Mouse (Mus musculus) spleen, adult 12 weeks (tissue): ENCODE measurements around the gene Espn.

Experiments
- DNase-seq: peaks from one replicate; pipeline ENCODE4 v3.0.0; 2022; ENCODE audit warnings: low spot score

The Espn gene

GRCm38 (mm10) chr4:152097911-152098799 is 54.0 kb downstream of the Espn start:
- no peak for DNase-seq

DNA sequence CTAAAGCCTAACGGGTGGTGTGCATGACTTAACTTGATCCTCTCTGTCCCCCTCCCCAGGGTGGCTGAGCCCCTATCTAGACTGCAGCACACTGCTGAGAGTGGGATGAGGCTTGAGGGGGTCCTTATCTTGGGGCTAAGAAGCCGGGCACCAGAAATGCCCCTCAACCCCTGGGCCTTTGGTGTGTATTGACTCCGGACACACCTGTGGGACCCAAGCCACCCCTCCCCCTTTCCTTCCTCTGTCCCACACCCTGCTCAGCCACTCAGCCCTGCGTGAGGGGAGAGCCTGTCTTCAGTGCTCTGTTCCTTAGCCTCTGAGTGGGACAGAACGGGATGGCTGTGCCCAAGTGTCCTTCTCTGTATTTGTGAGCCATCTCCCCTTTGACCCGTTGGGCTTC is 55.2 kb downstream of the Espn start:
- no peak for DNase-seq

- peak; percentile 75 for DNase-seq
Observed at GRCm38 (mm10) chr4:152095937-152096910, 55.9 kb downstream of the Espn start.

GRCm38 (mm10) chr4:152094233-152094632 is 57.9 kb downstream of the Espn start:
- DNase-seq: no peak

- DNase-seq: peak; percentile 55
Observed at GRCm38 (mm10) chr4:152092751-152093293, 59.3 kb downstream of the Espn start.

GRCm38 (mm10) chr4:152090191-152090590 is 62.0 kb downstream of the Espn start:
- DNase-seq: no peak

DNA sequence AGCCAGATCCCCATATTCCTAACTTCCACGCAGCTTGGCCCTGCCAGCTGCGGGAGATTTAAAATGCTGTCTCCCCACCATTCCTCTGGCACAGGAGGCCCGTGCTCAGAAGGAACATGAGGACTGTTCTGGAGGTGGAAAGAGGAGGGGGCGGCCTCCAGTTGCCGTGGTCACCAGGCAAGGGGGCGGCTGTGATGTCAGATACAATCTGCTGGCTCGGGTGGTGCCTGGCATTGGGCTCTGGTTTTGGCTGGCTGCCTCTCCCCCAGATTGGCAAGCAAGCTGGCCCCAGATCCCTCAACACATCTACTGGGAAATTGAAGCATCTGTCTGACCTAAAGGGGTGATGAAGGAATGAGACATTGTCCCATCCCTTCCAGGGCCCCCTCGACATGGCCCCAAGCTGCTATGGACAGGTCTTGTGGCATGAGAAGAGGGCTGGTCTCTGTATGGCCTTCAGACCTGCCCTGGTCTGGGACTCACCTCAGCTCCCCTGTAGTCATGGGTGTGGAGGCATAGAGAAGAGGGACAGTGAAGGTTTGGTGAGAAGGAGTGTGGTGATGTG is 63.5 kb downstream of the Espn start:
- no peak for DNase-seq

- no peak for DNase-seq
Observed at GRCm38 (mm10) chr4:152088133-152088532, 64.0 kb downstream of the Espn start.

GRCm38 (mm10) chr4:152087211-152088081 is 64.7 kb downstream of the Espn start:
- DNase-seq: no peak

DNA sequence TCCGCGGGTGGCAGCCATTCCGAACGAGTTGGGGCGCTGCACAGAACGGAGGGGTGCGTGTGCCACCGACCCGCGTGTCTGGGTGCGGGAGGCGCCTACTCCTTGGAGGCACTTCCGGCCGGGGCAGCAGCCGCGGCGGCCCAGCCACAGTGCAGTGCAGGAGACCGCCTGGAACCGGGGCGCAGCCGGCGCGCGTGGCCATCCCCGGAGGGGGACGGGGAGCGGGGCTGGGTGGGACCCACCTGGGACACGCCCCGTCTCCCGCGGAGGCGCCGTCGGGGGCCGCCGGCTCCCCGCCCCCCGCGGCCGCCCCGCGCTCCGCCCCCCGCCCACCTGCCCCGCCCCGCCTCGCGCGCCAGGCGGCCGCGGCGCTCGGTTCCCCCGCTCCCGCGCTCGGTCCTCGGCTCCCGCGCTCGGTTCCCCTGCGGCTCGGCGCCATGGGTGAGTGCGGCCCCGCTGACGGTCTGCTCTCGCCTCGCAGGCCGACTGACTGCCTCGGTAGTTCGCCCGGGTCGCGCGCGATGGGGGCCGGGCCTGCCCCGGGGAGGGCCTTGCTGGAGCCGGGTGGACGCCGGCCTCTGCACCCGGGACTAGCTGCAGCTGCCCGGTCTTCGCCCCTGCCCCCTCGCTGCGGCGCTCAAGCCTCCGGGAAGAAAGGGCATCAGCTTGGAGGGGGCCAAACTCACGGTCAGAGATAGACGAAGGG is 65.5 kb downstream of the Espn start:
- peak; percentile 22 for DNase-seq

GRCm38 (mm10) chr4:152084616-152085015 is 67.6 kb downstream of the Espn start:
- no peak for DNase-seq

GRCm38 (mm10) chr4:152083611-152084220 is 68.5 kb downstream of the Espn start:
- no peak for DNase-seq

DNA sequence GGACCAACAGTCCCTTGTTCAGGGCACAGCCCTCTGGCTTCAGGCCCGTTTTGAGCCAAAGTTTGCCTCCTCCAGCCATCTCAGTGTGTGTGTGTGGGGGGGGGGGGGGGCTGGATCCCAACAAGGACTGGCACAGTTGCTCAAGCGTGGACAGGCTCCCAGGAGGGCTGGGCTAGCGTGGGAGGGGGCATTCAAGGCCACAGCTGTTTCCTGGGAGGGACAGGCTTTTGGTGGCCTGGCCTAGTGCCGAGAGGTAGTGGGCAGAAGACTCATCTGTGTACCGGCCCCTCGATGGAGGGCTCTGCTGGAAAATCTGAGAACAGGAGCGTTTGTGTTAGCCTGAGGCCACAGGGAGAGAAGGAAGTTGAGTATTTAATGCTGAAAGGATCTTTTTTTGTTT is 72.2 kb downstream of the Espn start:
- DNase-seq: no peak

DNA sequence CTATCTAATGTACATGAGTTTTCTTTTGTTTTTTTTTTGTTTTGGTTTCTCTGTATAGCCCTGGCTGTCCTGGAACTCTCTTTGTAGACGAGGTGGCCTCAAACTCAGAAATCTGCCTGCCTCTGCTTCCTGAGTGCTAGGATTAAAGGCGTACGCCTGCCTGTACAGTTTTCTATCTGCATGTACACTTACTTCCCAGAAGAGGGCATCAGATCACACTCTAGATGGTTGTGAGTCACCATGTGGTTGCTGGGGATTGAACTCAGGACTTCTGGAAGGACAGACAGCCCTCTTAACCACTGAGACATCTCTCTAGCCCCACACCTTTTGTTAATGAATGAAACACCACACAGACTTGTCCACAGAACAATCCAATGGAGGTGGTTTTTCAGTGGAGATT is 72.9 kb downstream of the Espn start:
- DNase-seq: no peak

- DNase-seq: no peak
Observed at GRCm38 (mm10) chr4:152078105-152078530, 74.1 kb downstream of the Espn start.

DNA sequence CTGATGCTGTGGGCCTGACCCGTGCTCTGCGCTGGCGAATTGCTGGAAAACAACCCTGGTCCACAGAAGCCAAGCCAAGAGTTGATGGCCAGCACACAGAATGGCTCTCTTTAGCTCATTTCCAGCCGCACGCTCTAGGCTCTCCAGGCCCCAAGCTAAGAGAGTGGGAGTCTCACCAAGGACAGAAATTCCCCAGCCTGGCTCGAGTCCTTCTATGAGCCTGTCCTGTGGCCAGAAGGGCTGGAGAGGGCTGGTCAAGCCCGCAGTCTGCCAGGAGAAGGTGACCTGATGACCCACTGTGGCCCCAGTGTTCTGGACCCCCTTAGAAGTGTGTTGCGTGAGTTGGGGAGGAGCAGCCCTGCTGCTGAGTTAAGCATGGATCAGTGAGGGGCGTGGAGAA is 75.0 kb downstream of the Espn start:
- no peak for DNase-seq

GRCm38 (mm10) chr4:152074548-152074947 is 77.6 kb downstream of the Espn start:
- DNase-seq: no peak

GRCm38 (mm10) chr4:152073715-152074114 is 78.5 kb downstream of the Espn start:
- no peak for DNase-seq

DNA sequence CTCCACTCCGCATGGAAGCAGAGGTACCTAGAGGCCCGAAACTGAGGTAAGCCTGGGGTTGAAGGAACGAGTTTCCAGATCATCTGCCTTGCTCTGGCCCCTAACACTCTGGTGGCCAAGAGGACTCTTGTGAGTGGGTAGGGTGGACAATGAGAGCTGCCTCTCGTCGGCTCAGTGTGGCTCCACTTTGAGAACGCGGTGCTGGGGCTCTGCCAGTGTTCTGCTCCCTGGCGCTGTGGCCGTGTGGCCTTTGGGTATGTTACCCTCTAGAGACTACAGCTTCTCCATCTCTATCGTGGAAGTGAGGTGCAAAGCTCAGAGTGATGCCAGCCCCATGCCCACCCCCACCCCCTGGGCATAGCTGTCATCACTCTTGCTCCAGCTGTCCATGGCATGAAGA is 79.5 kb downstream of the Espn start:
- no peak for DNase-seq

- no peak for DNase-seq
Observed at GRCm38 (mm10) chr4:152072121-152072601, 80.0 kb downstream of the Espn start, which contains the start of gene Plekhg5. Gene Plekhg5 (plus strand): TSS chr4:152072498.
